Mouse (Mus musculus): ENCODE results near the gene Gm5414.

Gene Gm5414

GRCm38 (mm10) chr15:101627884-101628283 lies at the start of gene Gm5414:
Gm5414 (minus strand) TSS chr15:101628188.
- no peak for DNase-seq (ENCODE audit: low read depth in 2 of 2, low spot score in 2 of 2)

- no peak for DNase-seq (ENCODE audit: low read depth in 2 of 2, low spot score in 2 of 2)
Observed at GRCm38 (mm10) chr15:101675978-101676377, 48.0 kb upstream of the Gm5414 start.

GRCm38 (mm10) chr15:101652736-101653265 lies 24.8 kb upstream of the Gm5414 start:
- DNase-seq (ENCODE audit: low read depth in 2 of 2, low spot score in 2 of 2) = no peak

- DNase-seq (ENCODE audit: low read depth in 2 of 2, low spot score in 2 of 2) = no peak
Observed at GRCm38 (mm10) chr15:101647280-101647679, 19.3 kb upstream of the Gm5414 start, which contains the start of gene Gm5478. Gm5478 (minus strand) TSS chr15:101647380.

GRCm38 (mm10) chr15:101599123-101599522 lies 28.9 kb downstream of the Gm5414 start:
- no peak for DNase-seq (ENCODE audit: low read depth in 2 of 2, low spot score in 2 of 2)

GRCm38 (mm10) chr15:101588216-101588615 lies 39.8 kb downstream of the Gm5414 start:
- no peak for DNase-seq (ENCODE audit: low read depth in 2 of 2, low spot score in 2 of 2)

- no peak for DNase-seq (ENCODE audit: low read depth in 2 of 2, low spot score in 2 of 2)
Observed at GRCm38 (mm10) chr15:101584456-101584855, 43.5 kb downstream of the Gm5414 start.

GRCm38 (mm10) chr15:101583211-101583965 lies 44.6 kb downstream of the Gm5414 start:
- DNase-seq (ENCODE audit: low read depth in 2 of 2, low spot score in 2 of 2) = no peak

- no peak for DNase-seq (ENCODE audit: low read depth in 2 of 2, low spot score in 2 of 2)
Observed at GRCm38 (mm10) chr15:101581701-101582100, 46.3 kb downstream of the Gm5414 start.

GRCm38 (mm10) chr15:101575506-101575905 lies 52.5 kb downstream of the Gm5414 start:
- DNase-seq (ENCODE audit: low read depth in 2 of 2, low spot score in 2 of 2) = no peak

Measured in CD8-positive naive resting alpha-beta T cell, adult 2 months (primary cell).